In the genomic region with DNA sequence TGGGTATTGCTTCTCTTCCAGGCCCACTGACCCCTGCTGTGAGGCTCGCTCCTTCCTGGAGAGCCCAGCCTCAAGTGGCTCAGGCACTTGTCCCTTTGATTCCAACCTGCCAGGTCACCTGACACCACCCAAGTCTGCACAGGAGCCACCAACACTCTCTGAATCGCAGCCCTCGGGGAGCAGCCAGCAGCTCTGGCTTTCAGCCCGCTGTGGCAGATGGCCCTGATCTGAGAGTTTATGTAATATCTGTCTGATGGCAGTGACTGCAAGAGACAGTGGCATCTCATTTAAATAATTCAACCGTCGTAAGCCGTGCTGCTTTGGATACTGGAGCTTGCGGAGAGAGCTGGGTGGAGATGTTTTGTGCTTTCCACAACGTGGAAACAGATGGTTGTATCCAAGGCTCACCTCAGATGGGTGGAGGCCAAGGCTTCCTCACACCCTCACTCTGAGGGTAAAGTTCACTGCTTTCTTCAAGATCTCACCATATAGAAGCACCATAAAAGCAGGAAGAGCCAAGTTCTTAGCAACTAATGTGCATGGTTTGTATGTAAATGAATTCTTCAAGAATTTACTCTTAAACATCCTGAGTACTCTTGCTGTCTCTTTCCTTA, we compare ENCODE assay signal across 9 mouse cellular contexts. TPM values are rescaled to one million over a fixed set of nuclear protein-coding genes. Genes with fewer than 3 reads are reported as not detected.
A peak's percentile ranks its signal among the peaks of the same experiment; 100 is the strongest.
DNase-seq lines count a peak whose midpoint lies in the region; ATAC-seq and TF ChIP-seq lines count a peak whose summit lies in the region.
"Had no signal": no experiment of that assay in that cellular context is flagged by ENCODE, and none has a peak within 500 bp of the region (broad histone marks: within the 10 kb centered on the region; RNA-seq: fewer than 3 reads in every experiment).

No protein-coding gene starts in this region.

- no peak overlapping the region for H3K4me2 ChIP-seq in kidney, embryonic 16.5 days (replicated peaks; ENCODE audit: low read depth, low read length)
- H3K4me2 ChIP-seq: limb, embryonic 12.5 days had no signal

- no peaks in the 10 kb centered on the region for H3K27me3 ChIP-seq in kidney, embryonic 16.5 days (ENCODE audit: insufficient read depth, low read length)
- H3K27me3 ChIP-seq in thymus, adult 2 months (ENCODE audit: control insufficient read depth, insufficient read depth, low read length): no peaks in the 10 kb centered on the region

- no peaks in the 10 kb centered on the region for H3K36me3 ChIP-seq in kidney, embryonic 16.5 days (ENCODE audit: insufficient read depth, low read length)
- no peaks in the 10 kb centered on the region for H3K36me3 ChIP-seq in thymus, adult 2 months (ENCODE audit: control insufficient read depth, insufficient read depth, low read length)
- H3K36me3 ChIP-seq: limb, embryonic 12.5 days had no signal

- no peak for ATAC-seq in kidney, embryonic 16.5 days (ENCODE audit: low FRiP score, low TSS enrichment)

- H3K4me3 ChIP-seq in kidney, embryonic 16.5 days (ENCODE audit: low read length): no peak overlapping the region
- H3K4me3 ChIP-seq in thymus, adult 2 months (ENCODE audit: control insufficient read depth, insufficient read depth, low read length): no peak overlapping the region
- H3K4me3 ChIP-seq: limb, embryonic 12.5 days had no signal

- H3K4me1 ChIP-seq in kidney, embryonic 16.5 days (ENCODE audit: insufficient read depth, low read length): peaks cover 10% of the 10 kb centered on the region
- H3K4me1 ChIP-seq in thymus, adult 2 months (replicated peaks; ENCODE audit: control insufficient read depth, insufficient read depth, low read length): peaks cover 21% of the 10 kb centered on the region

- peak; percentile 34 for DNase-seq in kidney, adult 11 months
- DNase-seq in cerebellum, adult 18-20 months: peak; percentile 97
- DNase-seq in gastrocnemius, postnatal 14 days: peak; percentile 81
- peak; percentile 84 to 85 for DNase-seq in layer of hippocampus, postnatal 10 days (ENCODE audit: low spot score in 2 of 2)
- DNase-seq in retina, postnatal 7 days (ENCODE audit: low read depth, low spot score): peak; percentile 41
- DNase-seq in embryo, embryonic 11 days: no peak
- no peak for DNase-seq in thymus, adult 2 months

- TF ChIP-seq POLR2A in thymus, adult 2 months (IDR thresholded peaks at IDR 0.05; ENCODE audit: control insufficient read depth, extremely low read depth, insufficient read depth, low read length, poor library complexity): no peak

- no peak overlapping the region for H3K9ac ChIP-seq in kidney, embryonic 16.5 days (replicated peaks; ENCODE audit: low read length)
- H3K9ac ChIP-seq: limb, embryonic 12.5 days had no signal

- intact Hi-C loops in gastrocnemius, postnatal 14 days (cut with DNase I; ENCODE audit: low total_unique reads): no loop called here

- no peaks in the 10 kb centered on the region for H3K9me3 ChIP-seq in kidney, embryonic 16.5 days (ENCODE audit: low read length)
- H3K9me3 ChIP-seq: limb, embryonic 12.5 days had no signal

- no peak for TF ChIP-seq CTCF in thymus, adult 2 months (IDR thresholded peaks at IDR 0.05; ENCODE audit: borderline replicate concordance, control insufficient read depth, extremely low read depth, insufficient read depth, low read length, poor library complexity)

- 48% methylated on average over 9 of the region's 9 CpGs for WGBS in kidney, embryonic 16.5 days
- 85% methylated on average over 9 of the region's 9 CpGs for WGBS in thymus, adult 2 months

- no peak overlapping the region for H3K27ac ChIP-seq in kidney, embryonic 16.5 days (ENCODE audit: low read length)
- no peak overlapping the region for H3K27ac ChIP-seq in thymus, adult 2 months (ENCODE audit: control insufficient read depth, insufficient read depth, low read length)
- H3K27ac ChIP-seq: limb, embryonic 12.5 days had no signal

RNA-seq across cellular contexts. Expression of gene Disc1, which starts 24.9 kb away (rescaled TPM):
- 2.1 and 3.2 TPM in 2 replicates for polyA plus RNA-seq in kidney, embryonic 16.5 days (2015; fragmentation: Nextera tagmentation; extraction: Ambion mirVana)
- 1 to 10 TPM; 1.8 to 2.1 TPM for total RNA-seq in gastrocnemius, postnatal 14 days (2021)
- 1 to 10 TPM; 4.7 to 5.2 TPM for total RNA-seq in layer of hippocampus, postnatal 10 days (2021)
- polyA plus RNA-seq in thymus, adult 2 months (2012; rRNA removed): 0.64 and 0.74 TPM in 2 replicates

Comparison
In these comparisons a context has a peak if more than half of its experiments do, and no peak if none do; other contexts are left out.
1. DNase-seq: peak in kidney, adult 11 months (single experiment), cerebellum, adult 18-20 months (2 of 2), gastrocnemius, postnatal 14 days (single experiment), layer of hippocampus, postnatal 10 days (2 of 2) and retina, postnatal 7 days (single experiment); none in embryo, embryonic 11 days (single experiment) and thymus, adult 2 months (single experiment).